Mouse (Mus musculus) kidney, adult 2 months (tissue): ENCODE measurements around the gene Ear1.
"Not testable (repeated sequence)": the region's sequence is repeated elsewhere in the genome, so short reads cannot be mapped to it uniquely, and the experiment has no call there.

ENCODE experiments used
- CTCF ChIP-seq: fragments of 200-500 bp; conservative IDR thresholded peaks from 2 replicates; pipeline ENCODE4 v1.5.1; 2011; ENCODE audit warnings: low read depth, mild to moderate bottlenecking, control low read depth, low read length, moderate library complexity, mixed read lengths; ENCODE audit not compliant: insufficient read depth, insufficient read length
- POLR2A ChIP-seq: fragments of 200-500 bp; IDR thresholded peaks from one replicate; pipeline ENCODE4 v1.6.1; 2011; ENCODE audit warnings: low read depth, low read length, control low read depth

DNA sequence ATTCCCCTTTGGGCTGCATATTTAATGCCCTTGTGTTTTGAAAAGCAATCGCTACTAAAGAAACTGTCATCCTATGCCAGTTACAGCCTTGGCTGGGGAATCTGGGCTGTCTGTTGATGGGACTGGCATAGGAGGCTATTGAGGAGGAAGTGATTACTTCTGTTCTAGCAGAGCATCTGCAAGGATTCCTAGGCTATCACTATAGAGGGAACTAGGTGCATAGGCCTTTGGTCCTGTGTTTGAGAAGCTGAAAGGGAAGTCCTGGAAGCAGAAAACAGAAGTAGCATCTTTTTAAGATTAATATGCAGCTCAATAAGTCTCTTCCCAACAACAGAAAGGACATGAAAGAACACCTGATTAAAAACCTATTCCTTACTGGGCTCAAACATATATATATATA, 16.0 kb upstream of the Ear1 start:
- TF ChIP-seq CTCF, POLR2A: not testable (repeated sequence)
